Mouse (Mus musculus) heart, postnatal 0 days (tissue): ENCODE data around the gene Wdr45b. TPM values are rescaled to one million over a fixed set of nuclear protein-coding genes. Genes with fewer than 3 reads are reported as not detected.

Source experiments
- ATAC-seq: fragments of 200-750 bp; cut with Nextera tagmentation; 2 replicates; pipeline ENCODE4 v1.8.0; 2017; ENCODE audit warnings: low read depth, moderate number of reproducible peaks, moderate library complexity; ENCODE audit not compliant: insufficient read depth
- DNase-seq: peaks from one replicate; pipeline ENCODE4 v3.0.0-alpha.2; 2016; ENCODE audit warnings: low spot score
- H3K27ac ChIP-seq: fragments of 300-500 bp; sonication (generic); 2 replicates; pipeline ENCODE4 v1.5.1; 2014; ENCODE audit warnings: low read depth, mild to moderate bottlenecking
- H3K27me3 ChIP-seq: fragments of 300-500 bp; sonication (generic); 2 replicates; pipeline ENCODE4 v1.6.1; 2014; ENCODE audit warnings: low read length, mixed read lengths; ENCODE audit not compliant: control insufficient read depth, insufficient read depth
- H3K36me3 ChIP-seq: fragments of 300-500 bp; sonication (generic); replicated peaks from 2 replicates; pipeline ENCODE4 v1.6.1; 2014; ENCODE audit warnings: low read length, mixed read lengths; ENCODE audit not compliant: control insufficient read depth, insufficient read depth
- H3K4me1 ChIP-seq: fragments of 300-500 bp; sonication (generic); 2 replicates; pipeline ENCODE4 v1.6.1; 2014; ENCODE audit warnings: antibody characterized with exemption; ENCODE audit not compliant: control insufficient read depth, insufficient read depth
- H3K4me2 ChIP-seq: fragments of 300-500 bp; sonication (generic); 2 replicates; pipeline ENCODE4 v1.6.1; 2014; ENCODE audit warnings: low read depth, mild to moderate bottlenecking, low read length, moderate library complexity
- H3K4me3 ChIP-seq: fragments of 300-500 bp; sonication (generic); 2 replicates; pipeline ENCODE4 v1.5.1; 2014; ENCODE audit warnings: low read depth, low read length
- H3K9ac ChIP-seq: fragments of 300-500 bp; sonication (generic); replicated peaks from 2 replicates; pipeline ENCODE4 v1.6.1; 2014; ENCODE audit warnings: low read depth, low read length, mixed read lengths
- H3K9me3 ChIP-seq: fragments of 300-500 bp; sonication (generic); replicated peaks from 2 replicates; pipeline ENCODE4 v1.6.1; 2016; ENCODE audit warnings: low read length; ENCODE audit not compliant: control insufficient read depth
- CTCF ChIP-seq: IDR thresholded peaks from 2 replicates; pipeline ENCODE4 v1.5.1; 2016; ENCODE audit warnings: antibody characterized with exemption, control low read depth, low read depth
- EP300 ChIP-seq: IDR thresholded peaks from 2 replicates; pipeline ENCODE4 v1.6.1; 2016; ENCODE audit warnings: antibody characterized with exemption, low read depth
- WGBS: fragments of 180-500 bp; shearing (Covaris S2); extraction: QIAGEN DNeasy Blood & Tissue Kit; methylation state at CpG from one replicate; pipeline ENCODE4 v1.1.7; 2014; 5-methylcytosine and 5-hydroxymethylcytosine counted together
- polyA plus RNA-seq: library from polyadenylated mRNA; unstranded; fragments of >200 nt; fragmentation: Nextera tagmentation; extraction: Ambion mirVana; gene quantifications from 2 replicates; pipeline ENCODE4 v1.2.1, GENCODE M21; 2015
- total RNA-seq: library from RNA; depleted of rRNA; stranded (reverse); fragments of >200 nt; gene quantifications from 2 replicates; pipeline ENCODE4 v1.2.3, GENCODE M21; 2014; ENCODE audit warnings: low replicate concordance

The Wdr45b gene
- total and polyA plus RNA-seq, 2 experiments from 2014 or later = 64.7 to 76.1 TPM

DNA sequence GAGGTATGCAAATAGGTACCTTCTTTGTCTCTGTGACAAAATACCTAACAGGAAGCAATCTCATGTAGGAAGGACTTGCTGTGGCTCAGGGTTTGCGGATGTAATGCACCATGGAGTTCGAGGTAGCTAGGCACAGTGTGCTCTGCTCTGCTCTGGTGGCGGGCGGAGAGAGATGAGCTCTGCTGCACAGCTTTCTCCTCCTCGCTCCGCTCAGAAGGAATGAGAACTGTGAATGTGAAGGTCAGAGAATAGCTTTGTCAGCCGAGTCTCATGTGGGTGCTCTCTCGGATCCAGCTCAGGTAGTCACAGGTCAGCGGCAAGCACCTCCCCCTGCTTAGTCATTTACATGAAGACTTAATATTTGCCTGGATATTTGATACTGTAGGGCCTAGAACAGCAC lies 54.0 kb downstream of the Wdr45b start:
- Histone ChIP-seq H3K4me2 (no peak overlapping the region), H3K27me3 (no peaks in the 10 kb centered on the region), H3K9me3 (no peaks in the 10 kb centered on the region), H3K4me3 (no peak overlapping the region), H3K27ac (no peak overlapping the region), H3K9ac (no peak overlapping the region), H3K4me1 (no peaks in the 10 kb centered on the region), H3K36me3 (peaks cover 92% of the 10 kb centered on the region)
- 91% methylated on average over 9 of the region's 9 CpGs for WGBS
- TF ChIP-seq CTCF = no peak
- TF ChIP-seq EP300 = no peak
- ATAC-seq (no peak), DNase-seq (no peak)

DNA sequence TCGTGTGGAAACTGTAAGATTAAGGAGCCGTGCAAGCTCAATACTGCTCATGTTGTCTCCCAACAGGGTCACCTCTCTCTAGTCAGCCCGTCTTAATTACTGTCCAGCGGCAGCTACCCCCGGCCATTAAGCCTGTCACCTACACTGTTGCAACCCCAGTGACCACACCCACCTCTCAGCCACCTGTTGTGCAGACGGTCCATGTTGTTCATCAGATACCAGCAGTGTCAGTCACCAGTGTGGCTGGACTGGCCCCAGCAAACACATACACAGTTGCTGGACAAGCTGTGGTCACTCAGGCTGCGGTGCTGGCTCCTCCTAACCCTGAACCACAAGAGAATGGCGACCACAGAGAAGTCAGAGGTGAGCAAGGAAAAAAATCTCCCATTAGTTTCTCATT lies 55.8 kb downstream of the Wdr45b start:
- Histone ChIP-seq H3K36me3 (peaks cover 84% of the 10 kb centered on the region), H3K27me3 (no peaks in the 10 kb centered on the region), H3K9me3 (no peaks in the 10 kb centered on the region), H3K4me1 (no peaks in the 10 kb centered on the region), H3K4me2 (no peak overlapping the region), H3K4me3 (no peak overlapping the region), H3K9ac (no peak overlapping the region), H3K27ac (no peak overlapping the region)
- DNase-seq (no peak), ATAC-seq (no peak)
- TF ChIP-seq EP300 (no peak), CTCF (no peak)
- 87% methylated on average over 8 of the region's 8 CpGs for WGBS

DNA sequence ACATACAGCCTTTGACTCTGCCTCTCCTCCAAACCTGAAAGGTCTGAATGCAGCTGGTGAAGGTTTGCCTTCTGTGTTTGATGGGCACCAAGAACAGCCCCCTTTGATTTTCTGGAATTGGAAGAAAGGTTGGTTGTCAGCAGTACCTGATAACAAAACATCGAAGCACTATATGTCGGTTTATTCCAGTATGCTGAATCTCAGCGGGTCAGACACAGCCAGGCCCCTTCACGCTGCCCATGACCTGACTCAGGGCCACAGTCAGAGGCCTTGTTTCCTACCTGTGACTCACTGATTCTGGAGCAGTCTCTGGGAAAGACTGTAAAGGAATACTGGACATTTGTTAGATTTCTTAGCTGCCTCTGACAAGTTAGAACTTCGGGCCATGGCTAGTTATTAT lies 59.5 kb downstream of the Wdr45b start:
- WGBS = 91% methylated on average over 5 of the region's 5 CpGs
- no peak for TF ChIP-seq EP300
- TF ChIP-seq CTCF = no peak

DNA sequence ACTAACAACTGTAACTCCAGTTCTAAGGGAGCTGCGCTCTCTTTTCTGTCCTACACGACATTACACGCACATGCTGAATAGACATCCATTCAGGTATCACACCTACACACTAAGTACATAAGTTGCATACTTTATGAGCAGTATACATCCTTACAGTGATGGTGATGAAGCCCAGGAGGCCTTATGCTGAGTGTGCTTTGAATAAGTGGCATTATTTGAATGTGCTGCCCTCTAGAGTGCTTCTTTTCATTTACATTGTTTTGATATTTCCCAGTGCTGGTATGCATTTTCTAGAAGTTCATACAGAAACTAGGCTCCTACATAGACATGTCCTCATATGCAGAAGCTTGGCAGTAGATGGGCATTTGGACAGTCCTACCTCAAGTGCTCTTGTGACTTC lies 64.4 kb downstream of the Wdr45b start:
- no peaks in the 10 kb centered on the region for H3K9me3 ChIP-seq
- no peak overlapping the region for H3K4me3 ChIP-seq
- no peak overlapping the region for H3K9ac ChIP-seq
- H3K27me3 ChIP-seq = no peaks in the 10 kb centered on the region
- 69% methylated on average over 3 of the region's 3 CpGs for WGBS
- DNase-seq (no peak), ATAC-seq (no peak)
- H3K36me3 ChIP-seq = peaks cover 76% of the 10 kb centered on the region
- H3K4me2 ChIP-seq = no peak overlapping the region
- H3K27ac ChIP-seq = no peak overlapping the region
- TF ChIP-seq CTCF (peak; percentile 36), EP300 (no peak)
- H3K4me1 ChIP-seq = no peaks in the 10 kb centered on the region

More for the DNA sequence above, 59.5 kb downstream of the Wdr45b start:
- Histone ChIP-seq H3K36me3 (peaks cover 73% of the 10 kb centered on the region), H3K4me3 (no peak overlapping the region), H3K4me2 (no peak overlapping the region), H3K9ac (no peak overlapping the region), H3K27me3 (no peaks in the 10 kb centered on the region), H3K4me1 (no peaks in the 10 kb centered on the region), H3K9me3 (no peaks in the 10 kb centered on the region), H3K27ac (no peak overlapping the region)
- DNase-seq (no peak), ATAC-seq (no peak)

DNA sequence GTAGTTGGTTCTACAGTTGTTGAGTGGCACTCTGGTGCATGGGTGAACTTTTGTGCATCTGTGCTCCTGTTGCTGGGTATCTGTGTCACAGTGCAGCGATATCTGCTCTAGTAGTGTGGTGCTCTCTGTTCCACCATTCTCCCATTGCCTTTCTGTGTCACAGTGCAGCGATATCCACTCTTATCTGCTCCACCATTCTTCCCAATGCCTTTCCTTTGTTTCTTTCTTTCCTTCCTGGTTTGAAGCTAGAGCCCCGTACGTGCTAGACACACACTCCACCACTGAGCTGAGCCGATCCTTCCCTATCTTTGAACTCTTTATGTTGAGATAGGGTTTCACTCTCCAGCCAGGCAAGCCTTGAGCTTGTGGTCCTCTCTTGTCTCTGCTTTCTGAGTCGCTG lies 71.3 kb downstream of the Wdr45b start:
- Histone ChIP-seq H3K9ac (no peak overlapping the region), H3K9me3 (no peaks in the 10 kb centered on the region), H3K27ac (peak overlapping the region; percentile 60), H3K36me3 (peaks cover 31% of the 10 kb centered on the region), H3K4me2 (peak overlapping the region; percentile 48), H3K4me1 (peaks cover 35% of the 10 kb centered on the region), H3K4me3 (peak overlapping the region; percentile 4; the same call in 1 of the 2 replicates), H3K27me3 (no peaks in the 10 kb centered on the region)
- peak; percentile 20; the same call in 1 of the 2 replicates for ATAC-seq
- peak; percentile 24 for DNase-seq
- no peak for TF ChIP-seq CTCF
- no peak for TF ChIP-seq EP300
- 21% methylated on average over 6 of the region's 6 CpGs for WGBS

DNA sequence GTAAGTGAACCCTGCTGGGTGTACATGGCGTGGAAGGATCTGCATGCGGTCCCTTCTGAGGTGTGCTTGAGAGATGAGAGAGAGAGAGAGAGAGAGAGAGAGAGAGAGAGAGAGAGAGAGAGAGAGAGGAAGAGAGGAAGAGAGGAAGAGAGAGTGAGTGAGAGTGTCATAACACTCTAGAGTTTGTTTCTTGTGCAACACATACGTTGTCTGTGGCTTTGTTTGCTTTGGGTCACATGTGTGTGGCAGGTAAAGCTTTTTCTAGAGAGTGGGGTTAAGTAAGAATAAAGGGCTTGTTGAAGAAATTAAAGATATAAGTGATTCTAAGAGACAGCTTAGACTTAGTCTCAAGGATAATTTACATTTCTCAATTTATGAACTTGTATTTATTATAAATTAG lies 76.2 kb downstream of the Wdr45b start:
- no peak for TF ChIP-seq EP300
- ATAC-seq = no peak
- Histone ChIP-seq H3K27me3 (no peaks in the 10 kb centered on the region), H3K27ac (no peak overlapping the region), H3K9me3 (no peaks in the 10 kb centered on the region), H3K4me2 (no peak overlapping the region), H3K9ac (no peak overlapping the region), H3K4me3 (no peak overlapping the region), H3K4me1 (peaks cover 27% of the 10 kb centered on the region), H3K36me3 (0 out of 2 replicates have a peak, but pooled peaks cover 3% of the 10 kb centered on the region)
- DNase-seq = no peak
- WGBS = 85% methylated on average over 3 of the region's 3 CpGs
